Mouse (Mus musculus) G1E (cell line): Measurements from ENCODE around the gene Gm4297. TPM values are rescaled to one million over a fixed set of nuclear protein-coding genes. Genes with fewer than 3 reads are reported as not detected.
"Not testable (repeated sequence)": the region's sequence is repeated elsewhere in the genome, so short reads cannot be mapped to it uniquely, and the experiment has no call there.

Experiments used
- ATAC-seq: 2 replicates; pipeline ENCODE4 v1.8.0; 2016; ENCODE audit warnings: mild to moderate bottlenecking; ENCODE audit not compliant: insufficient number of reproducible peaks, poor library complexity, low FRiP score, severe bottlenecking; ENCODE audit errors: extremely low read depth
- DNase-seq: peaks from one replicate; pipeline ENCODE4 v3.0.0; 2012; ENCODE audit warnings: low spot score
- H3K27me3 ChIP-seq: 2 replicates; pipeline ENCODE4 v1.6.1; 2012; ENCODE audit warnings: mild to moderate bottlenecking, low read length, inconsistent platforms; ENCODE audit not compliant: insufficient read depth
- H3K36me3 ChIP-seq: replicated peaks from 2 replicates; pipeline ENCODE3; 2012; ENCODE audit warnings: mild to moderate bottlenecking, inconsistent platforms
- H3K4me1 ChIP-seq: 2 replicates; pipeline ENCODE4 v1.6.1; 2012; ENCODE audit warnings: low read depth, low read length, inconsistent platforms, mixed read lengths; ENCODE audit not compliant: insufficient read depth
- H3K4me3 ChIP-seq: 2 replicates; pipeline ENCODE4 v1.5.1; 2012; ENCODE audit warnings: low read depth, mild to moderate bottlenecking, inconsistent platforms, low read length, moderate library complexity, mixed read lengths
- H3K9me3 ChIP-seq: replicated peaks from 2 replicates; pipeline ENCODE4 v1.6.1; 2012; ENCODE audit warnings: inconsistent platforms
- polyA plus RNA-seq: library from polyadenylated mRNA; stranded (reverse); fragments of >175 nt; gene quantifications from 2 replicates; pipeline ENCODE4 v1.2.3, GENCODE M21; 2012
- total RNA-seq, 2 experiments: library from RNA; stranded (forward) in 1 of 2; stranded (reverse) in 1 of 2; fragments of 200-1000 nt in 1 of 2; fragments of >200 nt in 1 of 2; fragmentation: Nextera tagmentation in 1 of 2; gene quantifications; 2 replicates each; pipeline ENCODE4 v1.2.3; 2014 to 2017

Gm4297 gene
- not detected in 2 replicates for total RNA-seq (2014; fragmentation: Nextera tagmentation)
- total RNA-seq (2017) = 0.11 TPM in 1 of 2 replicates, not detected in the other
- not detected in 2 replicates for polyA plus RNA-seq

DNA sequence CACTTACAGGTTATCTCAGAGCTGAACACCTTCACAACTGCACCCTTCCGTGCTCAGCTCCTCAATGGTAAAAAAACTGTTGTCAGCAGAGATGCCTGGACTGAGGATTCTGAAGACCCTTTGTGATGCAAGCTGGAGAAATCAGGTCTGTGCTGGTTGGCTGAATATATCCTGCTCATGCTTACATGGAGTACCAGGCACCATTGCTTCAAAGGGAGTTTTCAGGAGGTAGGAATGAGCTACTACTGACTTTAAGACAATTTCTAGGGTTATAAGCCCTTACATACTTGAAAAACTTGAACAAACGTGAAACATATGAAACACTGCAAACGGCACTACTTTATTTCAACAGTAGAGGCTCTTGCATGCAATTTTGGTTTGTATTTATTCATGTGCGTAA is at the start of gene Gm4297:
Gm4297 (minus strand) TSS at position 101 of the 400 bp plus-strand sequence.
- not testable (repeated sequence) for H3K9me3 ChIP-seq, DNase-seq, H3K4me3 ChIP-seq, H3K4me1 ChIP-seq, ATAC-seq, H3K27me3 ChIP-seq, H3K36me3 ChIP-seq

Other genes with a start within 250 kb of the Gm4297 start
- not detected in 2 replicates for gene Gm5934, start 74.1 kb downstream of the Gm4297 start, total RNA-seq (2014; fragmentation: Nextera tagmentation)
- gene Gm5934, start 74.1 kb downstream of the Gm4297 start, total RNA-seq (2017) = 0.05 TPM in 1 of 2 replicates, not detected in the other
- not detected in 2 replicates for gene Gm5934, start 74.1 kb downstream of the Gm4297 start, polyA plus RNA-seq
- not detected in 2 replicates for gene Gm5935, start 200.3 kb upstream of the Gm4297 start, total RNA-seq (2014; fragmentation: Nextera tagmentation)
- not detected in 2 replicates for gene Gm5935, start 200.3 kb upstream of the Gm4297 start, total RNA-seq (2017)
- not detected in 2 replicates for gene Gm5935, start 200.3 kb upstream of the Gm4297 start, polyA plus RNA-seq